Mouse (Mus musculus): ENCODE results near the gene Zfpm1.

Zfpm1 gene

DNA sequence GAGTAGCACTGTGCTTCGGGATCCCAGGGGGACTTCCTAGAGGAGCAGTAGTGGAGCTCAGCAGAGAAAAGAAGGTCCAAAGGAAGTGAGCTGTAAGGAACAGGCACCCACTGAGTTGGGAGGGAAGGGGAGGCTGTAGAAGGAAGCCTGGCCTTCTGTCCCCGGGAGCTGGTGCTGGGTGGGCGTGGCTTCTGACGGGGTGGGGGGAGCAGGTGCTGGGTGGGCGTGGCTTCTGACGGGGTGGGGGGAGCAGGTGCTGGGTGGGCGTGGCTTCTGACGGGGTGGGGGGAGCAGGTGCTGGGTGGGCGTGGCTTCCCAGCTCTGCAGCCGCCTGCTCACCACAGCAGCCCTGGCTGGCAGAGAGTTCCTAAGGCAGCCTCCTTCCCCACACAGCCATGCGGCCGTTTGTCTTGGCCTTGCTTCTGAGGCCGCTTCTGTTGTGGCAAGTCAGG, 42.0 kb downstream of the Zfpm1 start:
- 17% methylated on average over 13 of the region's 13 CpGs for WGBS

DNA sequence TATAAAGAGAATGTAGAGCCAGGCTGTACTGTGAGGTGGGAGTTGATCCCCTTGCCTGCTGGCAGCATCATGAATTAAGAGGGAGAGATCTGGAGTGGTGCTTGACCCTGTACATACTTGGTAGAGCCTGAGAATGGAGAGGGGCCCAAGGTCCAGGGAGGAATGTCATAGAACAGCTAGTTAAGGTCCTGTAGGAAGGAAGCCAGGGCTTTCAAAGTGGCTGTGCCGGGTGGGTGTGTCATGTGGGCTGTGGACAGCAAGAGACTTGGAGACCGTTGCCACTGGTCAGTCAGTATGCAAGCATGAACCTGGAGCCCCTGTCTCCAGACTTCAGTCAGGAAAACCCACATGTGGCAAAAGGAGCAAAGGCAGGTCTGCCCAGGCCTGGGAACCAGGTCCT, 43.3 kb downstream of the Zfpm1 start:
- whole genome bisulfite sequencing = 69% methylated on average over 2 of the region's 2 CpGs

DNA sequence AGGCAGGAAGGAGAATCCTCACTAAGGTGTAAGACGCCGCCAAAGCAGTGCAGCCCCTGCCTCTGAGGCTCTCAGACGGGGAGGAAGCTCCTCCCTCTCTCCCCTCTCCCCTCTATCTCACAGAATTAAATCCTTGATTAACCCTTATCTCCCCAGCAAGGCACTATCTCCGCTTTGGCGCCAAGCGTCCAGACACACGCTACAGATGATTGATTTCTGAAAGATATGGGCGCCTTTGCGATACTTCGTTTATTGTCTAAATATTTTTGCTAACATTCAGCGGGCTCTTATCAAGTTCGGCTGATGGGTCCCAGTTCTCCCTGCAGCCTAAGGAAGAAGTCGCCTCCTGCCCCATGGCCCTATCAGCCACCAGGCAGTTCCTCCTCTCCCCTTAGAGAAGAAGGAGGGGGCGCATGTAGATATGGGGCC, 44.2 kb downstream of the Zfpm1 start:
- WGBS = 83% methylated on average over 14 of the region's 14 CpGs

DNA sequence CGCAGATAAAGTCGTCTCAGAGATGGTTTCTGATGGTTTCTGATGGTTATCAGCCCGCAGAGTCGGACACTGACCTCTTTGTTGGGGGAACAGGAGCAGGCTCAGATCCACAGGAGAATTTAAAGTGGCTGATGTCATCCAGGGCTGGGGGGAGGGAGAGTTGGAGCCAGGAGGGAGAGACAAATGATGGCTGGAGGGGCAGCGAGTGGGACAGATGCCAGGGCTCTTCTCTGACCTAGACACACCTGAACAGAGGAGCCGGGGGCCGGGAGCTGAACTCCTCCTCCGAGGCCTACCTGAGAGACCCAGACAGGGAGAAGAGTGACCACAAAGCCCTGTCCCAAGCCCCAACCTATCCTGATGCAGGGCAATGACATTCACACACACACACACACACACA, 47.1 kb downstream of the Zfpm1 start:
- 82% methylated on average over 8 of the region's 8 CpGs for WGBS

DNA sequence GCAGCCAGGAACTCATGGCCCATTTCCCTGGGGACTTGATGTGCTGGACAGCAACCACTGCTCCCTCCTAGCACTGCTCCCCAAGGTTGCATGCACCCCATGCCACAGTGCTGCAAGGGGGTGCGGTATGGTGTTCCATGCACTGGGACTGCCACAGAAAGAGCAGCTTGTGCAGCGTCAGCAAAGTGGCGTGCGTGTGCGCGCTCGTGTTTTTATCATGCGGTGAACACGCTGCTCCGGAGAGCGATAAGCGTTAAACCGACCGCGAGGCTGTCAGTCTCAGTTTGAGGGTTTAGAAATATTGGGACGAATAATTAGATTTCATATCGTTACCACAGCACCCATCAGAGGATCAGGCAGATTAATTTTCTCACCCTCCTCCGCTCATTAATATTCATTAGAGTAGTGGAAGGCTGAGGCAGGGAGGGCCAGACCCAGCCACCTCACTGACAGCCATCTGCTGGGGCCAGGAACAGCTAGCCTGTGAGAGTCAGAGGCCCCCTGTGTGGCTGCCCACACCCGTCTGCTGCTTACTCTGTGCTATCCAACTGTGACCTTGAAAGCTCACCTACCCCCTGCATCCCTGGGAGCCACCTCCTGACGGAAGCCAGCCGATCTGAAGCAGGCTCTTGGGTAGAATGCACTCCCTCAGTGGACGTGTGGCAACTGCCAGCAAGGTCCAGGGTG, 47.8 kb downstream of the Zfpm1 start:
- WGBS = 85% methylated on average over 22 of the region's 22 CpGs

DNA sequence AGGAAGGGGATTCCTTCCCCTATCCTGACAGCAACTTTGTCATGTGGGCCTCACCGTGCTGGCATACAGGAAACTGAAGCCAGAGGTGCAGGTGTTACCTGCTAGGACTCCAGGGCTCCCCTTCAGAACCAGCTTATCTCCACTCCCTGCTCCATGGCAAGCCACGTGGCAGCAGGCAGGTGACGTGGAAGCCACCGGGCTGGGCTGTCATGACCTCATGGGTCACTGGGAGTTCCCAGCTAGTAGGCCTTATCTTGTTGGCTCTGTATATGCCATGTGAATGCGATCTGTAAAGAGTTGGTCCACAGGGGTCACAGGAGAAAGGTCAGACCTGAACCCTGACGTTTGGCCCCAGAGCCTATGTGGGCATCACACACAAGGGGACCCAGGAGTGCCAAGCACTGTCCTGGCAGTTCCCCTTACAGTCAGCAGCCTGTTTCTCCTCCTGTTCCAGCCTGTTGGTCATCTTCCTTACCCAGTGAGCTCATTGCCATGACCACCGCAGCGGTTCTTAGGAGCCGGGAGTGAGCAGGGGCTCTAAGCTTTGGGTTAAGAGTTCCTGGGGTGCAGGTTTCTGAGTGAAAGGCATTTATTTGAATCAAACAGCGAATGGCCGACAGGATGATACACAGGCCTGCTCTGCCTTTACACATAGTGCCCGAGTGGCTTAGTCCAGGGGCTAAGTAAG, 48.6 kb downstream of the Zfpm1 start:
- 72% methylated on average over 12 of the region's 12 CpGs for WGBS

DNA sequence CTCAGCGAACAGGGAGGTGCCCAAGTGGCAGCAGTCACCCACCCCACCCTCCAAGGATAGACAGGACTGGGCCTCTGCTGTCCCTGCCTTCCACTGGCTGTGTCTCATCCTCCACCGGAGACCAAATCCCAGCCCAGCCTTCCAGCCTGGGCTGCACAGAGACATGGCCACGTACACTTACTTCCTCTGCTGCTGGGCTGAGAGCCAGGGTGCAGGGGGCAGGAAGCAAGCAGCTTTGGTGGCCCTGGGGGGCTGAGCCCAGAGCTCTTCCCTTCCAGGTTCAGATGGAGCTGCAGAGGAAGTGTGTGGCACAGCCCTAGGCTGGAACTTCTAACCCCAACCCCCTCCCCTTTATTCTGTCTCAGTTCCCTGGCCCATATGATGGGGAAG, 49.2 kb downstream of the Zfpm1 start:
- WGBS = 40% methylated on average over 3 of the region's 3 CpGs

DNA sequence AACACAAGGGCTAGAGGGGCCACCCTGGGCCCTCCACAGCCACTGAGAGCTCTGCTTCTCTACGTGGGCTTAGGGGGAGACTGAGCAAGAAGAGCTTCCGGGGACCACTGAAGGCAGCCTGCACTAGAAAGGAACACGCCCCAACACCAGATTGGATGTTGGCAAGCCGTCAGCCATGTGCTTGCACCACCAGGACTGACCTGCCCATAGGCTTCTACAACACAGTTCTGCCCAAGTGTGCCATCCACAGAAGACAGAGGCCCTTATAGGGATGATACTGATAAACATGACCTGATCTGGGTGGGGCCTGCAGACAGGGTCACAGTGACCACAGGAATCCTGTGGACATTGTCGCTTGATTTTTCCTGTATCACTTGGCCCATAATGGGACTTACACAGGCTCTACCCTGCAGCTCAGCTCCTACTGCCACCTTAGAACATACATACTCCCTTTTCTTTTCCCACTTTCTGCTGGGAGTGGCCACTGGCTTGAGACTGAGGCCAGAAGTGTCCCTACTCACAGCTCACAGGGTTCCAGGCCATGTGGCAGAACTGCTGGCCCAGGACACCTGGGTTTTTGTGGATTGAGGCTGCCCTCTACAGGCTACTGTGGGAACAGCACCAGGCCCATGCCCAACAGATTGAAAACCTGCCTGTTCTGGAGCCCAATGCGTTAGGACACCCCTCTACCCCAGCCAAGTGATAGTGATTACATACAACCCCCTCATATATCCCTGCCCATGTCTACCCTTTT, 51.0 kb downstream of the Zfpm1 start:
- 54% methylated on average over 6 of the region's 6 CpGs for WGBS

DNA sequence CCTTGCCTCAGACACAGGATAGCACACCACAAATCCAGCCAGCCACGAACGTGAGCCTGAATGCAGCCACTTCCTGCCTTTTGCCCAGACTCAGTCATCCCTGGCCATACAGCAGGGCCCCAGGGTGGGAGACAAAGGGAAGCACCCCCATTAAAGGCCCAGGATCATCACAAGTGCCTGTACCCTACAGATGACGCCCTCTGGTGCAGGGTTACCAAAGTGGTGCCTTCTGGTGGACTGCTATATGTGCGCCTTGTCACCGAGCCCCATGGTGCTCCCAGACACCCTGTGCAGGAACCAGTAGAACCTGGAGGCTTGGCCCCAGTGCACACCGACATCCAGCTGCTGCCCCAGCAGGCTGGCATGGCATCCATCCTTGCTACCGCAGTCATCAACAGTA, 51.6 kb downstream of the Zfpm1 start:
- 91% methylated on average over 7 of the region's 7 CpGs for WGBS

DNA sequence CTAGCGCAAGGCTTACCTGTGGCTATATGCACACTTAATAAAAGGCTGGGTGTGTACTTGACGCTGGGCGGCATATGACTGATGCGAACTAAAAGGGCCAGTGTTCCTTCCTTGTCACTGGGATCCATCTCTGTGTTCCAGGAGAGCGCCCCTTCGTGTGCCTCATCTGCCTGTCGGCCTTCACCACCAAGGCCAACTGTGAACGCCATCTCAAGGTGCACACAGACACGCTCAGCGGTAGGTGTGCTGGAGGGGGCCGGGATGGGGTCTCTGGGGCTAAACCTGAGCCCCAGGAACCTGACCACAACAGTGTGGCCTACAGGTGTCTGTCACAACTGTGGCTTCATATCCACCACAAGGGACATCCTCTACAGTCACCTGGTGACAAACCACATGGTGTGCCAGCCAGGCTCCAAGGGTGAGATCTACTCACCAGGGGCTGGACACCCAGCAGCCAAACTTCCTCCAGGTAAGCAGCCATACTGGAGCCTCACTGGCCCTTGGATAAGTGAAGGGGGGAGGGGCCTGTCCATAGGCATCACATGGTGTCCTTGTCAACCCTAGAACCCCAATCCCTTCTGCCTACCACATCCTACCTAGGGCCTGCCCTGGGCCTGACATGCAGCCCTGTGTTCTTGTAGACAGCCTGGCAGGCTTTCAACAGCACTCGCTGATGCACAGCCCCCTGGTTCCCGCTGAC, 53.0 kb downstream of the Zfpm1 start:
- 91% methylated on average over 13 of the region's 13 CpGs for WGBS

DNA sequence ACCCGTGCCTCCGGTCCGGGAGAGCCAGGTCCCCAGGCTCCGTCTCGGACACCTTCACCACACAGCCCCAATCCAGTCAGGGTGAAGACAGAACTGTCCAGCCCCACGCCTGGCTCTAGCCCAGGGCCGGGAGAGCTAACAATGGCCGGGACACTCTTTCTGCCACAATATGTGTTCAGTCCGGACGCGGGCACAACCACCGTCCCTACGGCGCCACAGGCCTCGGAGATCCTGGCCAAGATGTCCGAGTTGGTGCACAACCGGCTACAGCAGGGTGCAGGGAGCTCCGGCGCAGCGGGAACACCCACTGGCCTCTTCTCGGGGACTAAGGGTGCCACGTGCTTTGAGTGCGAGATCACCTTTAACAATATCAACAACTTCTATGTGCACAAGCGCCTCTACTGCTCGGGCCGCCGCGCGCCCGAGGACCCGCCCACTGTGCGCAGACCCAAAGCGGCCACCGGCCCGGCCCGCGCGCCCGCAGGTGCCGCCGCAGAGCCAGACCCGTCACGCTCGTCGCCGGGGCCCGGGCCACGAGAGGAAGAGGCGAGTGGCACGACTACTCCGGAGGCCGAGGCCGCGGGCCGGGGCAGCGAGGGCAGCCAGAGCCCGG, 53.8 kb downstream of the Zfpm1 start:
- 35% methylated on average over 57 of the region's 57 CpGs for WGBS

DNA sequence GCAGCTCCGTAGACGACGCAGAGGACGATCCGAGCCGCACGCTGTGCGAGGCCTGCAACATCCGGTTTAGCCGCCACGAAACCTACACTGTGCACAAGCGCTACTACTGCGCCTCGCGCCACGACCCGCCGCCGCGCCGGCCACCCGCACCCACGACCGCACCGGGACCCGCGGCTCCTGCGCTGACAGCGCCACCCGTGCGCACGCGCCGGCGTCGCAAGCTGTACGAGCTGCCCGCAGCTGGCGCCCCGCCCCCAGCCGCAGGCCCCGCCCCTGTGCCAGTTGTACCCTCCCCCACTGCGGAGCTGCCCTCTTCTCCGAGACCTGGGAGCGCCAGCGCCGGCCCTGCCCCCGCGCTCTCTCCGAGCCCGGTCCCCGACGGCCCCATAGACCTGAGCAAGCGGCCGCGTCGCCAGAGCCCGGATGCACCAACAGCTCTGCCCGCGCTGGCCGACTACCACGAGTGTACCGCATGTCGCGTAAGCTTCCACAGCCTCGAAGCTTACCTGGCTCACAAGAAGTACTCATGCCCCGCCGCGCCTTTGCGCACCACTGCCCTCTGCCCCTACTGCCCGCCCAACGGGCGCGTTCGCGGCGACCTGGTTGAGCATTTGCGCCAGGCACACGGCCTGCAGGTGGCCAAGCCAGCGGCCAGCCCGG, 54.4 kb downstream of the Zfpm1 start:
- WGBS = 31% methylated on average over 81 of the region's 81 CpGs

DNA sequence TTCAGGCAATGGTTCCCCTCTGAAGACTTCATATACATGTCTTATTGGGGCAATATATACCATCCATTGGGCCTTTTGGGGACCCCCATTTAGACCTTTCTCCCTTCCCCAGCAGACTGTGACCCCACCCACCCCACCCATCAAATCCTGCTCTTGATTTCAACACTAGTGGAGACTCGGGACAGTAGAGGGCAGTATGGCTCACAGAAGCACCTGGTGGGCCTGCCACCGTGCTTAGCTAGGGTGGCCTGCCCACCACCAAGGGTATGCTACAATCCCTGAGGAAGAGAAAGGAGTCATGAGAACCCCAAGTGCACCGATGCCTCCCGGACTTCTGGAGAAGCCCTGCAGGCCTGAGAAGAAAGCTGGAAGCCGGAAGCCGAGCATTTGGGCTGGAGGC, 56.9 kb downstream of the Zfpm1 start:
- WGBS = 62% methylated on average over 6 of the region's 6 CpGs

DNA sequence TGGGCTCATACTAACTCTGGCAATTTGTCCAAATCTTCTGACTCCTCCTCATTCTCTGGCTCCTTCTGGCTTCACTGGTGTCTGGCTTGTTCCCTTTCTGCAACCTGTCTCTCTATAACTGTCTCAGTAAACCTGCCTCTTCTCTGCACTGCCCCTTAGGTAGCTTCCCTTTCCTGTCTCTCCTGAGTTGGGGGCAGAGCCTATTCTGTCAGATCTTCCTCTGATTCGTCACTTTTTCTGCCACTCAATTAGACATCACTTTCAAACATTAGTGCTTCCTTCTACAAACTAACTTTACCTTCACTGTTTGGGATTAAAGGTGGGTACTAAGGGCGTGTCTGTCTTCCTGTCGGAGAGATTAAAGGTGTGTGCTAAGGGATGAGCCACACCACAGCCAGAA, 58.8 kb downstream of the Zfpm1 start:
- 91% methylated on average over 3 of the region's 3 CpGs for WGBS

DNA sequence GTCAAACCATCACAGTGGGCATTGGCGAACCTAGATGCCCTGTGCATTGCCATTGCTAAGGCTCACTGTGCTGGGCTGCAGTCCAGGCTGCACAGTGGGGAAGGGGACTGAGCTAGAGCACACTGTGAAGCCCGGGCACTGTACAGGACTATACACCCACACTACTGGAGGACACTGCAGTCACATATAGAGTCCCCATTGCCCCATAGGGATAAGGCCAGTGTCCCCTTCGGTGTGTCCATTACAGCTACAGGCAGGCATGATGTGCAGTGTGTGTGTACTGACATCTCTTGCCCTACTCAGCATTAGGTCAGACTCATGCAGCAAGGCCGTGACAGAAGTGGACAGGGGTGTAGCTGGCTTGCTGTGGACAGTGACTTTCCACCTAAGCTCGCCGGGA, 59.8 kb downstream of the Zfpm1 start:
- WGBS = 81% methylated on average over 6 of the region's 6 CpGs

DNA sequence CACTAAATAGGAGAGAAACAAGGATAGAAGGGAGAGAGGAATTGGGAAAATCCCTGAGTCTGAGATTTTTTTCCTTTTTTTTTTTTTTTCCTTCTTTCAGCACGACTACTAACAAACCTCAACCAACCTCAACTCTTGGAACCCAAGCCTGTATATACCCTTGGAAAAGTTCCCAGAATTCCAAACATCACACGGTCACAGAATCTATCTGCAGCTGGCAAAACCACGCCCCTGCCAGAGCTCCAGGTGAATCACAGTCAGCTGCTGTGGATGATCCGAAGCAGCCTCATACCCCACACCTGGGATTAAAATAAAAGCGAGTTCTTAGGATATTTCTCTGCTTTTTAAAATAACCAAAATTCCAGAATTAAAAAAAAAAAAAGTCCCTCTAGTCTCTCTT, 60.4 kb downstream of the Zfpm1 start:
- WGBS = 20% methylated on average over 5 of the region's 5 CpGs

DNA sequence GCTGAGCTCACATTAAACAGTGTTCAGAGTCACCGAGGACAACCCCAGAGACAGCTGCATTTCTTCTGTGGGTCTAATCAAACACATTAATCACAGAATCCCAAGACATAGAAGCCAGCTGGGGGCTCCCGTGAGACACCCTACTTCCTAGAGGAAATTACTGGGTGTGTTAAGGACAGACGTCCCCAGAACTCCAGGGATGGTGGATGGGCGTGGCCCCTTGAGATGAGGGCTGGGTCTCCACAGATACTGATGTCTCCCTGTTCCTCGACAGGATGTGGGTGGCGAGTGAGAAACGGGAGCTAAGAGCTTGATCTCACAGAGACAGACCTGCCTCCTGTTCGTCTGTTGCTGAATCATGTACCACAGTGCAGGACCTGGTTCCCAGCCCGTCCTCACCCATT, 60.9 kb downstream of the Zfpm1 start:
- WGBS = 3% methylated on average over 9 of the region's 9 CpGs

DNA sequence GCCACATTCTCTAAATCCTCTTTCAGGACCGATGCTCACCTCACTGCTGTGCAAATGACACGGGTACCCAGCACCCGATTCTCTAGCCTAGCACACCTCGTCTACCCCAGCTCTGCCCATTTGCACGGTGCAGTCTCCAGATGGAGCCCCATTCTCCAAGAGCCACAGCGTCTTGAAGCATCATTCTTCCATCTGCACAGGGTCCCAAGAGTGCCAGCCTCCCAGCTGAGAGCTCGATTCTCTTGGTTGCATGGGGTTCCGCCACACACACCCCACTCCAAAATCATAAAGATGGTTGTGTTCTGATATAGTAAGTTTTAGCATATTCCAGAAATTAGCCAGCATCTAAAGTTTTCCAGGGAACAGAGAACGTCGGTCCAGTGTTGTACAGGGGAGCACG, 61.4 kb downstream of the Zfpm1 start:
- WGBS = 3% methylated on average over 11 of the region's 11 CpGs

DNA sequence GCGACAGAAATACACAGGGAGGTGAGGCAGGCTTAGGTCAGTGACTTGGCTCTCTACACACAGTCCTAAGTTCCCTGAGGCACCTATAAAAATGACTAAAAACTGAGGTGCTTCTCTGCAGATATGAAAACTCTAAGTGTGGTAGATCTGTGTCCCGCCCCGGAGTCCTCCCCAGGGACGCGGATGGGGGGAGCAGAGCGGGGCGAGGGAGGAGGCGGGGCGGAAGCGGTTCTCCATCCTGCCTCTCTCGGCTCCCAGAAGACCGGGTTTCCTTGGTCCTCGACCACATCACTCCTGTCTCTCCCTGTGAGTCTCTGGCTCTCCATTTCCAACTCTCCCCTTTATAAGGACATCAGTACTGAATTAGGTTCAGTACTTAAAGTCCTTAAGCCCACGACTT, 61.8 kb downstream of the Zfpm1 start:
- WGBS = under 1% methylated on average over 14 of the region's 14 CpGs

DNA sequence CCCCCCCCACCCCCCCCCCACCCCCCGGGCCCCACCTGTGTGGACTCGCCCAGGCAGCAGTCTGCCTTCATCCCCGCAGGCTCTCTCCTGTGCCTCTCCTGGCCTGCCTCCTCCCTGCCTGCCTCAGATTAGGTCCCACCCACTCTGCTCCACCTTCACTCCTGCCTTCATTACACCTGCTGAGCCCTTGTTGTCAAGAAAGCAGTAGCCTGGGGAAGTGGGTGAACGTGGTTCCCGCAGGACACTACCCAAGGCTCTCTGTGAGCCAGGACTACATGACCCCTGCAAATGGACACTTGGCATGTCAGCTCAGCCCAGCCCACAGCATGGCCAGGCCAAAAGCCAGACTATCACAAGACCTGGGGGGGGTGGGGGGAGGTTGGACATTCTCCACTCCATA, 62.3 kb downstream of the Zfpm1 start:
- whole genome bisulfite sequencing = 9% methylated on average over 2 of the region's 5 CpGs
